Mouse (Mus musculus) embryonic stem cell, embryonic (primary cell): ENCODE results near the gene Myh2.

ENCODE experiments used
- CTCF ChIA-PET, 4 experiments: fragments of 300-600 bp in 2 of 4; fragments of 350-600 bp in 2 of 4; sonication (Branson Sonifier 250); formaldehyde crosslinking; loops; one replicate each; lab custom pipeline; 2022; ENCODE audit warnings: inconsistent platforms in 2 of 4; lab: Charles Lee
- POLR2A ChIA-PET, 4 experiments: fragments of 300-600 bp in 2 of 4; fragments of 350-600 bp in 2 of 4; sonication (Branson Sonifier 250); formaldehyde crosslinking; loops; one replicate each; lab custom pipeline; 2022; ENCODE audit warnings: antibody characterized with exemption in 4 of 4, inconsistent platforms in 1 of 4; lab: Charles Lee

The Myh2 gene

GRCm38 (mm10) chr11:67204766-67205165 is 33.9 kb downstream of the Myh2 start:
- ChIA-PET POLR2A (no interaction called here), CTCF (interaction anchor here in 1 of 4 experiments (0.7 kb wide), 1 partner anchor 786 kb away, joined by 5 read pairs; no protein-coding TSS in a partner anchor)

- CTCF ChIA-PET, result no interaction called here
- POLR2A ChIA-PET, result no interaction called here
These were observed 51.0 kb downstream of the Myh2 start for GRCm38 (mm10) chr11:67221803-67222202.

GRCm38 (mm10) chr11:67224466-67224865 is 53.6 kb downstream of the Myh2 start:
- CTCF ChIA-PET, result no interaction called here
- POLR2A ChIA-PET, result no interaction called here

- ChIA-PET CTCF (interaction anchor here in 1 of 4 experiments (0.6 kb wide), 1 partner anchor 918 kb away, joined by 3 read pairs; no protein-coding TSS in a partner anchor), POLR2A (no interaction called here)
These were observed 57.9 kb downstream of the Myh2 start for GRCm38 (mm10) chr11:67228731-67229130.

GRCm38 (mm10) chr11:67229166-67229565 is 58.3 kb downstream of the Myh2 start:
- CTCF ChIA-PET, result interaction anchor here in 2 of 4 experiments (0.6 to 1.2 kb wide), 2 partner anchors 117 to 919 kb away, joined by 3 to 6 read pairs; no protein-coding TSS in a partner anchor

GRCm38 (mm10) chr11:67229946-67230345 is 59.1 kb downstream of the Myh2 start:
- ChIA-PET CTCF (interaction anchor here in 1 of 4 experiments (1.2 kb wide), 1 partner anchor 118 kb away, joined by 6 read pairs; no protein-coding TSS in a partner anchor), POLR2A (no interaction called here)

More at GRCm38 (mm10) chr11:67229166-67229565, 58.3 kb downstream of the Myh2 start:
- POLR2A ChIA-PET, result no interaction called here

GRCm38 (mm10) chr11:67235639-67236358 is 65.0 kb downstream of the Myh2 start:
- ChIA-PET POLR2A (no interaction called here), CTCF (interaction anchor here in 1 of 4 experiments (1.2 kb wide), 1 partner anchor 124 kb away, joined by 3 read pairs; no protein-coding TSS in a partner anchor)

- ChIA-PET CTCF (interaction anchor here in 1 of 4 experiments (1.2 kb wide), 1 partner anchor 125 kb away, joined by 3 read pairs; no protein-coding TSS in a partner anchor), POLR2A (no interaction called here)
These were observed 66.0 kb downstream of the Myh2 start for GRCm38 (mm10) chr11:67236799-67237198.

GRCm38 (mm10) chr11:67237481-67238079 is 66.8 kb downstream of the Myh2 start, which contains the start of gene Myh4:
Myh4 (plus strand) TSS chr11:67238029.
- POLR2A ChIA-PET, result no interaction called here
- CTCF ChIA-PET, result interaction anchor here in 1 of 4 experiments (0.5 kb wide), 1 partner anchor 140 kb away, joined by 3 read pairs; no protein-coding TSS in a partner anchor

- POLR2A ChIA-PET, result no interaction called here
- CTCF ChIA-PET, result no interaction called here
These were observed 70.2 kb downstream of the Myh2 start for GRCm38 (mm10) chr11:67241051-67241450.
